ENCODE assay signal across 15 mouse cellular contexts in genomic region chr11:49949839-49950238, GRCm38 (mm10). TPM values are rescaled to one million over a fixed set of nuclear protein-coding genes. Genes with fewer than 3 reads are reported as not detected.
DNase-seq lines count a peak whose midpoint lies in the region; ATAC-seq and TF ChIP-seq lines count a peak whose summit lies in the region.
"Had no signal": no experiment of that assay in that cellular context is flagged by ENCODE, and none has a peak within 500 bp of the region (broad histone marks: within the 10 kb centered on the region; RNA-seq: fewer than 3 reads in every experiment).

No protein-coding gene starts in this region.

- no peak overlapping the region for H3K9ac ChIP-seq in forebrain, embryonic 14.5 days (ENCODE audit: low read length)
- H3K9ac ChIP-seq: limb, embryonic 13.5 days had no signal

- no peak overlapping the region for H3K4me2 ChIP-seq in forebrain, embryonic 14.5 days (ENCODE audit: low read length)
- H3K4me2 ChIP-seq: limb, embryonic 13.5 days had no signal

- no peaks in the 10 kb centered on the region for H3K36me3 ChIP-seq in forebrain, embryonic 10.5 days (replicated peaks)
- H3K36me3 ChIP-seq in forebrain, embryonic 14.5 days (ENCODE audit: control insufficient read depth, insufficient read depth, low read length) = no peaks in the 10 kb centered on the region
- H3K36me3 ChIP-seq: limb, embryonic 13.5 days had no signal

- no peak for TF ChIP-seq CTCF in left cerebral cortex, adult 2 months (IDR thresholded peaks at IDR 0.05)

- 77% methylated on average over 5 of the region's 5 CpGs for WGBS in forebrain, embryonic 10.5 days
- WGBS in forebrain, embryonic 14.5 days = 76% methylated on average over 5 of the region's 5 CpGs

- no peak overlapping the region for H3K4me3 ChIP-seq in forebrain, embryonic 10.5 days
- no peak overlapping the region for H3K4me3 ChIP-seq in forebrain, embryonic 14.5 days (ENCODE audit: low read depth, low read length)
- H3K4me3 ChIP-seq in left cerebral cortex, adult 2 months = no peak overlapping the region
- H3K4me3 ChIP-seq: limb, embryonic 13.5 days had no signal

- H3K9me3 ChIP-seq in forebrain, embryonic 10.5 days = no peaks in the 10 kb centered on the region
- H3K9me3 ChIP-seq in forebrain, embryonic 14.5 days (replicated peaks; ENCODE audit: control insufficient read depth, low read length) = no peaks in the 10 kb centered on the region
- H3K9me3 ChIP-seq: limb, embryonic 13.5 days had no signal

- DNase-seq in forebrain, embryonic 10.5 days (ENCODE audit: extremely low spot score, low spot score) = no peak
- DNase-seq in forebrain, embryonic 14.5 days (ENCODE audit: low spot score) = no peak
- DNase-seq in left cerebral cortex, adult 2 months (ENCODE audit: extremely low spot score in 1 of 2, low spot score in 2 of 2) = no peak
- DNase-seq in left cerebral cortex, adult 8-10 months (ENCODE audit: low spot score in 2 of 2) = no peak
- peak; percentile 47 to 49 for DNase-seq in cerebellum, adult 18-20 months
- peak; percentile 44 to 62 for DNase-seq in frontal cortex, adult 2 months (ENCODE audit: extremely low spot score in 1 of 2, low spot score in 1 of 2)
- no peak for DNase-seq in thymus, postnatal 0 days (ENCODE audit: low spot score)
- DNase-seq: gastrocnemius, postnatal 10 days; kidney, postnatal 25 days; lung, adult 18-20 months had no signal

- ATAC-seq in forebrain, embryonic 14.5 days = no peak
- no peak for ATAC-seq in granulocyte monocyte progenitor cell, adult 5-6 weeks (replicated peaks; ENCODE audit: poor library complexity, severe bottlenecking)
- ATAC-seq: intestine, embryonic 16.5 days; Patski had no signal

- 0 out of 2 replicates have a peak overlapping the region, but pooled peaks have one; percentile 48 for H3K27ac ChIP-seq in forebrain, embryonic 10.5 days
- no peak overlapping the region for H3K27ac ChIP-seq in forebrain, embryonic 14.5 days (ENCODE audit: low read depth, low read length)
- H3K27ac ChIP-seq in left cerebral cortex, adult 2 months = peak overlapping the region; percentile 72
- H3K27ac ChIP-seq: limb, embryonic 13.5 days; macrophage had no signal

- peaks cover under 1% of the 10 kb centered on the region; the same call in 1 of the 2 replicates for H3K27me3 ChIP-seq in forebrain, embryonic 10.5 days (ENCODE audit: poor library complexity, severe bottlenecking)
- H3K27me3 ChIP-seq in forebrain, embryonic 14.5 days (replicated peaks; ENCODE audit: control insufficient read depth, insufficient read depth, low read length) = no peaks in the 10 kb centered on the region
- H3K27me3 ChIP-seq: limb, embryonic 13.5 days; Patski had no signal

- intact Hi-C loops in left cerebral cortex, adult 2 months (cut with DNase I) = loop anchor here (10.0 kb wide), 1 partner anchor 295 kb away; no protein-coding TSS in a partner anchor

- no peaks in the 10 kb centered on the region for H3K4me1 ChIP-seq in forebrain, embryonic 10.5 days
- no peaks in the 10 kb centered on the region for H3K4me1 ChIP-seq in forebrain, embryonic 14.5 days (ENCODE audit: control insufficient read depth, insufficient read depth, low read length)

RNA-seq across cellular contexts. Expression of gene Rasgef1c, which starts 48.2 kb away (rescaled TPM):
- 0.29 and 0.33 TPM in 2 replicates for polyA plus RNA-seq in forebrain, embryonic 10.5 days (2016; fragmentation: Nextera tagmentation; extraction: Ambion mirVana)
- polyA plus RNA-seq in forebrain, embryonic 14.5 days (2014; fragmentation: Nextera tagmentation; extraction: Ambion mirVana) = 10.9 and 15.6 TPM in 2 replicates
- 10 to 100 TPM; 35.3 to 39.5 TPM for total RNA-seq in left cerebral cortex, adult 2 months (2021)
- 10 to 100 TPM; 30.9 to 37.4 (median 34.3) TPM for total RNA-seq in left cerebral cortex, adult 8-10 months (2022)
- polyA plus RNA-seq in frontal cortex, adult 2 months (2012; rRNA removed) = 45.3 and 51.3 TPM in 2 replicates
- 0.08 and 0.21 TPM in 2 replicates for polyA plus RNA-seq in thymus, postnatal 0 days (2015; fragmentation: Nextera tagmentation; extraction: Ambion mirVana)
- 0.37 TPM in 1 of 2 replicates, not detected in the other for total RNA-seq in granulocyte monocyte progenitor cell, adult 5-6 weeks (2014; fragmentation: Nextera tagmentation)
- not detected in 2 replicates for total RNA-seq in granulocyte monocyte progenitor cell, adult 5-6 weeks (2017)
- polyA plus RNA-seq: macrophage had no signal

Comparison
In these comparisons a context has a peak if more than half of its experiments do, and no peak if none do; other contexts are left out.
1. DNase-seq: peak in cerebellum, adult 18-20 months (2 of 2) and frontal cortex, adult 2 months (2 of 2); none in forebrain, embryonic 10.5 days (single experiment), forebrain, embryonic 14.5 days (single experiment), left cerebral cortex, adult 2 months (0 of 2), left cerebral cortex, adult 8-10 months (0 of 2) and thymus, postnatal 0 days (single experiment).